Mouse (Mus musculus) midbrain, embryonic 12.5 days (tissue): ENCODE results near the gene Nrm. TPM values are rescaled to one million over a fixed set of nuclear protein-coding genes. Genes with fewer than 3 reads are reported as not detected.

Source experiments
- microRNA-seq: library from miRNA; unstranded; fragments of <30 nt; microRNA quantifications from one replicate; pipeline ENCODE4, GENCODE M21; 2017
- polyA plus RNA-seq: library from polyadenylated mRNA; unstranded; fragments of >200 nt; fragmentation: Nextera tagmentation; extraction: Ambion mirVana; gene quantifications from 2 replicates; pipeline ENCODE4 v1.2.1, GENCODE M21; 2016

Gene Nrm
- polyA plus RNA-seq, 1 experiment from 2014 or later = 48.6 TPM

Small RNA genes within 50 kb of the gene (microRNA-seq; reads per million reads assigned to microRNA genes)
- 0.70 reads per million for gene Gm28033

Other genes with a start within 250 kb of the Nrm start
- gene Gm9573, start 234.7 kb upstream of the Nrm start, polyA plus RNA-seq = not detected in 2 replicates
- gene Mucl3, start 217.6 kb upstream of the Nrm start, polyA plus RNA-seq = 0.08 TPM in 1 of 2 replicates, not detected in the other
- gene Vars2, start 193.7 kb upstream of the Nrm start, polyA plus RNA-seq = 18.7 and 19.0 TPM in 2 replicates
- 34.0 and 34.9 TPM in 2 replicates for gene Gtf2h4, start 187.6 kb upstream of the Nrm start, polyA plus RNA-seq
- 201 and 218 TPM in 2 replicates for gene Ddr1, start 156.7 kb upstream of the Nrm start, polyA plus RNA-seq
- 5.4 and 7.5 TPM in 2 replicates for gene Ier3, start 39.6 kb upstream of the Nrm start, polyA plus RNA-seq
- 49.0 and 53.5 TPM in 2 replicates for gene Flot1, start 38.1 kb upstream of the Nrm start, polyA plus RNA-seq
- 1,535 and 1,561 TPM in 2 replicates for gene Tubb5, start 23.0 kb upstream of the Nrm start, polyA plus RNA-seq
- 19.1 and 20.3 TPM in 2 replicates for gene Mdc1, start 19.8 kb upstream of the Nrm start, polyA plus RNA-seq
- 27.7 and 27.9 TPM in 2 replicates for gene Ppp1r18, start 4.3 kb downstream of the Nrm start, polyA plus RNA-seq
- gene Dhx16, start 18.5 kb downstream of the Nrm start, polyA plus RNA-seq = 47.8 and 48.2 TPM in 2 replicates
- 24.9 and 29.2 TPM in 2 replicates for gene 2310061I04Rik, start 36.1 kb downstream of the Nrm start, polyA plus RNA-seq
- gene Atat1, start 48.8 kb downstream of the Nrm start, polyA plus RNA-seq = 279 and 282 TPM in 2 replicates
- 45.5 and 53.6 TPM in 2 replicates for gene Mrps18b, start 55.1 kb downstream of the Nrm start, polyA plus RNA-seq
- 68.6 and 70.4 TPM in 2 replicates for gene Ppp1r10, start 55.1 kb downstream of the Nrm start, polyA plus RNA-seq
- 104 and 118 TPM in 2 replicates for gene Abcf1, start 108.4 kb downstream of the Nrm start, polyA plus RNA-seq
- 48.5 and 52.0 TPM in 2 replicates for gene Gnl1, start 118.5 kb downstream of the Nrm start, polyA plus RNA-seq
- gene Prr3, start 118.9 kb downstream of the Nrm start, polyA plus RNA-seq = 49.2 and 53.4 TPM in 2 replicates
- gene H2-T24, start 159.2 kb downstream of the Nrm start, polyA plus RNA-seq = 4.1 and 5.0 TPM in 2 replicates
- 4.2 and 6.1 TPM in 2 replicates for gene H2-T23, start 171.5 kb downstream of the Nrm start, polyA plus RNA-seq
- 6.4 and 6.8 TPM in 2 replicates for gene H2-T22, start 181.4 kb downstream of the Nrm start, polyA plus RNA-seq
- not detected in 2 replicates for gene Gm6034, start 181.6 kb downstream of the Nrm start, polyA plus RNA-seq
- not detected in 2 replicates for gene Gm11127, start 197.1 kb downstream of the Nrm start, polyA plus RNA-seq